Mouse (Mus musculus) liver, adult 2 months (tissue): ENCODE data around the gene Gstp3. TPM values are rescaled to one million over a fixed set of nuclear protein-coding genes. Genes with fewer than 3 reads are reported as not detected.
"Not testable (repeated sequence)": the region's sequence is repeated elsewhere in the genome, so short reads cannot be mapped to it uniquely, and the experiment has no call there.

ENCODE experiments used
- DNase-seq: peaks from one replicate; pipeline ENCODE4 v3.0.0-alpha.2; 2011; ENCODE audit warnings: low read depth, low spot score; ENCODE audit errors: extremely low read depth
- H3K27ac ChIP-seq: fragments of 200-500 bp; replicated peaks from 2 replicates; pipeline ENCODE4 v1.5.1; 2012; ENCODE audit warnings: low read depth, mild to moderate bottlenecking, control low read depth, inconsistent platforms, low read length; ENCODE audit not compliant: insufficient read depth
- H3K27me3 ChIP-seq: fragments of 200-500 bp; 2 replicates; pipeline ENCODE4 v1.6.1; 2012; ENCODE audit warnings: mild to moderate bottlenecking, moderate library complexity, low read length, inconsistent platforms; ENCODE audit not compliant: control insufficient read depth, insufficient read depth
- H3K36me3 ChIP-seq: fragments of 200-500 bp; 2 replicates; pipeline ENCODE4 v1.6.1; 2012; ENCODE audit warnings: low read length, inconsistent platforms; ENCODE audit not compliant: control insufficient read depth, insufficient read depth
- H3K4me1 ChIP-seq: fragments of 200-500 bp; 2 replicates; pipeline ENCODE4 v1.6.1; 2011; ENCODE audit warnings: low read length; ENCODE audit not compliant: control insufficient read depth, insufficient read depth
- H3K4me3 ChIP-seq: fragments of 200-500 bp; 2 replicates; pipeline ENCODE4 v1.5.1; 2011; ENCODE audit warnings: low read depth, mild to moderate bottlenecking, control low read depth, low read length, moderate library complexity; ENCODE audit not compliant: insufficient read depth
- H3K79me2 ChIP-seq: fragments of 200-500 bp; 2 replicates; pipeline ENCODE4 v1.6.1; 2012; ENCODE audit warnings: inconsistent platforms, mild to moderate bottlenecking, low read length, moderate library complexity; ENCODE audit not compliant: control insufficient read depth, insufficient read depth
- H3K9ac ChIP-seq: fragments of 200-500 bp; 2 replicates; pipeline ENCODE4 v1.6.1; 2012; ENCODE audit warnings: low read depth, mild to moderate bottlenecking, control low read depth, inconsistent platforms, low read length
- CTCF ChIP-seq: fragments of 200-500 bp; IDR thresholded peaks from 2 replicates; pipeline ENCODE4 v1.5.1; 2011; ENCODE audit warnings: low read depth, low read length, control low read depth
- POLR2A ChIP-seq: fragments of 200-500 bp; IDR thresholded peaks from 2 replicates; pipeline ENCODE4 v1.6.1; 2011; ENCODE audit warnings: low read length, control low read depth; ENCODE audit not compliant: insufficient read depth; ENCODE audit errors: extremely low read depth
- WGBS: fragments of 180-500 bp; shearing (Covaris S2); methylation state at CpG from one replicate; pipeline ENCODE4 v1.1.7; 2018; 5-methylcytosine and 5-hydroxymethylcytosine counted together
- polyA plus RNA-seq: library from polyadenylated mRNA; depleted of rRNA; stranded (reverse); fragments of >200 nt; gene quantifications from 2 replicates; pipeline ENCODE4 v1.2.3, GENCODE M21; 2012
- total RNA-seq: library from RNA; depleted of rRNA; stranded (reverse); fragments of >200 nt; gene quantifications from 2 replicates; pipeline ENCODE4 v1.2.3, GENCODE M21; 2014

Gene Gstp3
- total and polyA plus RNA-seq, 2 experiments = 21.5 to 54.3 TPM

- H3K36me3 ChIP-seq = no peaks in the 10 kb centered on the region
- H3K27ac ChIP-seq = peak overlapping the region; percentile 81
- no peaks in the 10 kb centered on the region for H3K27me3 ChIP-seq
- H3K79me2 ChIP-seq = no peaks in the 10 kb centered on the region
- H3K4me1 ChIP-seq = peaks cover 16% of the 10 kb centered on the region
- TF ChIP-seq CTCF = no peak
- no peak for TF ChIP-seq POLR2A
- peak; percentile 59 for DNase-seq
- 58% methylated on average over 8 of the region's 8 CpGs for WGBS
- H3K9ac ChIP-seq = no peak overlapping the region
- H3K4me3 ChIP-seq = no peak overlapping the region
These were observed 12.5 kb downstream of the Gstp3 start for GRCm38 (mm10) chr19:4046866-4047254.

GRCm38 (mm10) chr19:4045966-4046865 lies 13.2 kb downstream of the Gstp3 start, which contains the start of gene Gstp2:
Gene Gstp2 (minus strand): TSS chr19:4046023.
- DNase-seq = peak; percentile 98
- 15% methylated on average over 16 of the region's 16 CpGs for WGBS
- no peak for TF ChIP-seq POLR2A
- TF ChIP-seq CTCF = peak; percentile 66
- peaks cover 16% of the 10 kb centered on the region for H3K4me1 ChIP-seq
- H3K36me3 ChIP-seq = no peaks in the 10 kb centered on the region
- H3K9ac ChIP-seq = peak within 1 kb of the TSS; percentile 26
- no peaks in the 10 kb centered on the region for H3K79me2 ChIP-seq
- no peak within 1 kb of the TSS for H3K4me3 ChIP-seq
- H3K27me3 ChIP-seq = no peaks in the 10 kb centered on the region
- H3K27ac ChIP-seq = peak within 1 kb of the TSS; percentile 88

- H3K27ac ChIP-seq, DNase-seq, H3K27me3 ChIP-seq, H3K4me3 ChIP-seq, H3K36me3 ChIP-seq, H3K9ac ChIP-seq, H3K79me2 ChIP-seq: not testable (repeated sequence)
- H3K4me1 ChIP-seq = peaks cover 16% of the 10 kb centered on the region
- 92% methylated on average over 5 of the region's 5 CpGs for WGBS
These were observed 15.3 kb downstream of the Gstp3 start for GRCm38 (mm10) chr19:4044109-4044508.

GRCm38 (mm10) chr19:4042124-4042523 lies 17.2 kb downstream of the Gstp3 start:
- H3K27me3 ChIP-seq = no peaks in the 10 kb centered on the region
- WGBS = 66% methylated on average over 14 of the region's 14 CpGs
- no peaks in the 10 kb centered on the region for H3K79me2 ChIP-seq
- TF ChIP-seq POLR2A (no peak), CTCF (no peak)
- peaks cover 16% of the 10 kb centered on the region for H3K4me1 ChIP-seq
- no peaks in the 10 kb centered on the region for H3K36me3 ChIP-seq
- H3K27ac ChIP-seq = no peak overlapping the region
- H3K9ac ChIP-seq = no peak overlapping the region
- no peak for DNase-seq
- peak overlapping the region; percentile 21; the same call in 1 of the 2 replicates for H3K4me3 ChIP-seq

- not testable (repeated sequence) for H3K9ac ChIP-seq, H3K27me3 ChIP-seq, H3K36me3 ChIP-seq, H3K4me3 ChIP-seq, H3K79me2 ChIP-seq, DNase-seq, H3K27ac ChIP-seq
- WGBS = 94% methylated on average over 4 of the region's 4 CpGs
- peaks cover 10% of the 10 kb centered on the region for H3K4me1 ChIP-seq
These were observed 17.9 kb downstream of the Gstp3 start for GRCm38 (mm10) chr19:4041500-4041899.

GRCm38 (mm10) chr19:4040941-4041340 lies 18.4 kb downstream of the Gstp3 start:
- H3K79me2 ChIP-seq, H3K4me1 ChIP-seq, H3K9ac ChIP-seq, H3K36me3 ChIP-seq, H3K27me3 ChIP-seq, H3K4me3 ChIP-seq, H3K27ac ChIP-seq, DNase-seq: not testable (repeated sequence)
- 97% methylated on average over 5 of the region's 5 CpGs for WGBS
